Mouse (Mus musculus): ENCODE measurements around the gene Tgfb3.

DNA sequence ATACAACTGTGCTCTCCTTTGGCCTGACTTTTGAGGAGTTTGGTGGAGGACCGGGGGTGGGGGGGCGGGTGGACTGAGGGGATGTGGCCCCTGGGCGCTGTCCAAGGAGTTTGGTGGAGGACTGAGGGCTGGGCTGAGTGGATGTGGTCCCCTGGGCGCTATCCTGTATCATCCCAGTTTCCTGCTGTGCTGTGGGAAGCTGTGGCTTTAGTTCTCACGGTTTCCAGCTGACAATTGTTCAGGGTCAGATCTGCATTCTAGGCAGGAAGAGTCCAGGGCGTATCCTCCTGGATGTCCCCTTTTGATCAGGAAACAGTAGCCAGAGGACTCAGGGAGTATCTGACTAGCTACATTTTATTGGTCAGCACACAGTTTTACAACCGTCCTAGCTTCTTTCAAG is 9.2 kb upstream of the Tgfb3 start:
- TF ChIP-seq CTCF (IDR thresholded peaks at IDR 0.05; ENCODE audit: low read depth) (no peak), EP300 (IDR thresholded peaks at IDR 0.05; ENCODE audit: low read depth) (no peak)
